Mouse (Mus musculus): ENCODE results near the gene Prl8a1.

Gene Prl8a1

DNA sequence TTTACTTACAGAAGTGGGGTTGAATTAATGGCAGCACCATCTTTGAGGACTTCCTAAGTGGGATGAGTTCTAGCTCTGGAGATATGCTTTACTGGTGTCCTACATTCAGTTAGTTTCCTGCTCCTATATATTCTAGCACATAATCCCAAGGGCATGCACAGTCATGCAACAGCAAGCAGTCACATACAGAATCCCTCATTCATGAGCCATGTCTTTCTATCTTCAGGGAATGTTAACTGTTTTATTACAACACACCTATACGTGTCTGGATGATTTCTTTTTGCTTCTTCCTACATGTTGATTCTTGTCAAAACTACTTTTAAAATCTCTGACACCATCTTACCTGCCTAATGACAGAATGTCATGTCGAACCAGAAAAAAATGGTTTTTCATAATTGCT is at the start of gene Prl8a1:
Gene Prl8a1 (minus strand): TSS at position 101 of the 400 bp plus-strand sequence.
- no peak for DNase-seq (ENCODE audit: low read depth in 1 of 2, low spot score in 2 of 2)

DNA sequence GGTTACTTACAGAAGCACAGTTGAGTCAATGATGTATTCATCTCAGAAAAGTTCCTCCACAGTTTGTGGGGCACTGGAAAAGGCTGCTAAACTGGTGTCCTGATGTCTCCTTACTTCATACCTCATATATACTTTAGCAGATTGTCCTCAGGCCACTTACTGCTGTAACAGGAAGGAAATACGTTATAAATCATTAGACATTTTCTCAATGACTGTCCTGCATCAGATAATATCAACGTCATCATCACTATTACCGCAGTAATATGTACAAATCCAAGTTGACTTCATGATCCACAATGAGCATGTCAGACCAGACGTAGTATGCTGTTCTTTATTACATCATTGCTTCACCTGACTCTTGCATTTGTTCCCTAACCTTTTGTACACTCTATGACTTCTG is 28.5 kb upstream of the Prl8a1 start, which contains the start of gene Prl7b1:
Gene Prl7b1 (minus strand): TSS at position 101 of the 400 bp plus-strand sequence.
- DNase-seq (ENCODE audit: low read depth in 1 of 2, low spot score in 2 of 2): no peak

DNA sequence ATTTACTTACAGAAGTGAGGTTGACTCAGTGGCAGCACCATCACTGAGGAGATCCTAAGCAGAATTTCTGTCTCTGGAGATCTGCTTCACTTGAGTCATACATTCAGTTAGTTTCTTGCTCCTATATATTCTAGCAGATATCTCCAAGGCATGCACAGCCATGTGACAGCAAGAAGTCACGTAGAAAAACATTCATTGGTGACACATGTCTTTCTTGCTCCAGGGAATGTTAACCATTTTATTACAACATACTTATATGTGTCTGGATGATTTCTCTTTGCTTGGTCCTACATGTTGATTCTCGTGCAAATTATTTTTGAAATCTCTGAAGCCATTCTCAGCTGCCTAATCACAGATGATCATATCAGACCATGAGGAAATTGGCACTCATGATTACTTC is 17.5 kb downstream of the Prl8a1 start, which contains the start of gene Prl8a9:
Gene Prl8a9 (minus strand): TSS at position 101 of the 400 bp plus-strand sequence.
- no peak for DNase-seq (ENCODE audit: low read depth in 1 of 2, low spot score in 2 of 2)

DNA sequence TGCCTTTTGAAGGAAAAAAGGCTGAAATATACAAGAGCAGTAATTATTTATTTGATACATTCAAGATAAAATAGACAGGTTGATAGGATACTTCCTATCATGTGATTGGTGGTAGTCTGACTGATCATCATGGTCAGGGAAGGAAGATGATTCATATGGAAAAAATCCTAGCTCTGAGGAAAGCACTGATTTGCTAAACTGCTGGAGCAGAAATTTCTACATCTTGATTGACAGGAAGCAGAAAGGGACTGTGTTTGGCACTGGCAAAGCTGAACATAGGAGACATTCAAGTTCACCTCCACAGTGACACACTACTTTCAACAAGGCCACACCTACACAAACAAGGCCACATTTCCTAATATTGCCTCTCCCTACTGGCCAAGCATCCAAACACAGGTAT is 28.6 kb downstream of the Prl8a1 start:
- DNase-seq (ENCODE audit: low read depth in 1 of 2, low spot score in 2 of 2): no peak

All from monocyte, adult 2 months (primary cell).